Mouse (Mus musculus) midbrain, embryonic 15.5 days (tissue): ENCODE results near the gene Phlda3. TPM values are rescaled to one million over a fixed set of nuclear protein-coding genes. Genes with fewer than 3 reads are reported as not detected.
A peak's percentile ranks its signal among the peaks of the same experiment; 100 is the strongest.

Source experiments
- ATAC-seq: fragments of 200-750 bp; cut with Nextera tagmentation; replicated peaks from 2 replicates; pipeline ENCODE4 v1.8.0; 2017; ENCODE audit warnings: moderate TSS enrichment
- H3K27ac ChIP-seq: fragments of 300-500 bp; sonication (generic); 2 replicates; pipeline ENCODE4 v1.5.1; 2015; ENCODE audit warnings: mild to moderate bottlenecking, inconsistent platforms
- H3K27me3 ChIP-seq: fragments of 300-500 bp; sonication (generic); replicated peaks from 2 replicates; pipeline ENCODE4 v1.6.1; 2015; ENCODE audit warnings: inconsistent platforms
- H3K36me3 ChIP-seq: fragments of 300-500 bp; sonication (generic); replicated peaks from 2 replicates; pipeline ENCODE4 v1.6.1; 2015; ENCODE audit warnings: inconsistent platforms
- H3K4me1 ChIP-seq: fragments of 300-500 bp; sonication (generic); 2 replicates; pipeline ENCODE4 v1.6.1; 2015; ENCODE audit warnings: inconsistent platforms
- H3K4me2 ChIP-seq: fragments of 300-500 bp; sonication (generic); 2 replicates; pipeline ENCODE4 v1.6.1; 2015; ENCODE audit warnings: inconsistent platforms, mild to moderate bottlenecking, moderate library complexity
- H3K4me3 ChIP-seq: fragments of 300-500 bp; sonication (generic); 2 replicates; pipeline ENCODE4 v1.5.1; 2015; ENCODE audit warnings: mild to moderate bottlenecking, inconsistent platforms
- H3K9ac ChIP-seq: fragments of 300-500 bp; sonication (generic); 2 replicates; pipeline ENCODE4 v1.6.1; 2015; ENCODE audit warnings: mild to moderate bottlenecking, inconsistent platforms
- H3K9me3 ChIP-seq: fragments of 300-500 bp; sonication (generic); 2 replicates; pipeline ENCODE4 v1.6.1; 2016; ENCODE audit warnings: inconsistent platforms
- WGBS: fragments of 180-500 bp; shearing (Covaris S2); methylation state at CpG from one replicate; pipeline ENCODE4 v1.1.7; 2015; ENCODE audit warnings: mixed read lengths; 5-methylcytosine and 5-hydroxymethylcytosine counted together
- polyA plus RNA-seq: library from polyadenylated mRNA; unstranded; fragments of >200 nt; fragmentation: Nextera tagmentation; extraction: Ambion mirVana; gene quantifications from 2 replicates; pipeline ENCODE4 v1.2.1, GENCODE M21; 2015

Phlda3 gene
- polyA plus RNA-seq, 1 experiment from 2014 or later, result 27.6 TPM

GRCm38 (mm10) chr1:135800192-135800950 is 34.5 kb downstream of the Phlda3 start:
- no peaks in the 10 kb centered on the region for H3K9me3 ChIP-seq
- H3K27me3 ChIP-seq, result 0 out of 2 replicates have a peak, but pooled peaks cover 2% of the 10 kb centered on the region
- H3K4me1 ChIP-seq, result peaks cover 7% of the 10 kb centered on the region
- no peak overlapping the region for H3K9ac ChIP-seq
- WGBS, result 46% methylated on average over 8 of the region's 8 CpGs
- no peak overlapping the region for H3K4me3 ChIP-seq
- H3K36me3 ChIP-seq, result no peaks in the 10 kb centered on the region
- no peak overlapping the region for H3K27ac ChIP-seq
- ATAC-seq, result no peak; the same call in 1 of the 2 replicates
- no peak overlapping the region for H3K4me2 ChIP-seq

- no peak overlapping the region for H3K9ac ChIP-seq
- no peak overlapping the region for H3K4me3 ChIP-seq
- no peak overlapping the region for H3K27ac ChIP-seq
- H3K9me3 ChIP-seq, result no peaks in the 10 kb centered on the region
- H3K4me2 ChIP-seq, result no peak overlapping the region
- no peaks in the 10 kb centered on the region for H3K36me3 ChIP-seq
- 0 out of 2 replicates have a peak, but pooled peaks cover under 1% of the 10 kb centered on the region for H3K27me3 ChIP-seq
- ATAC-seq, result no peak
- H3K4me1 ChIP-seq, result no peaks in the 10 kb centered on the region
- 53% methylated on average over 10 of the region's 10 CpGs for WGBS
These were observed 41.6 kb downstream of the Phlda3 start for GRCm38 (mm10) chr1:135807546-135807945.

DNA sequence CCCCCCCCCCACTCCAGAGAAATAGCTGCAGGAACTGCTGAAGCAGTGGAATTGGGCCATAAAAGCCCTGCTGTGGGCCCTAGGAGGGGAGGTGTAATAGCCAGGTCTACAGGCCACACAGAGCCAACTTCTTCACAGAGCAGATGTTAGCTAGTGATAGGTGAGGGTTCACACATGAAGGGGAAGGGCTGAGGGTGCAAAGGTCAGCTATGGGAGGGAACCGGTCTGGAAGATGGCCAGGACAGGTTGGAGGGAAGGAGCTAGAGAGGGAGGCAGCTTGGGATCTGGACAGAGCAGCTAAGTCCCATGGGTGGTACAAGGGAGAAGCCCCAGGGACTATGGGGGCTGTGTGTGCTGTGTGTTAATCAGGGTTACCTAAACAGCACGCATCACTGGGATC is 44.3 kb downstream of the Phlda3 start:
- no peak for ATAC-seq
- WGBS, result 86% methylated on average over 2 of the region's 2 CpGs
- no peaks in the 10 kb centered on the region for H3K4me1 ChIP-seq

GRCm38 (mm10) chr1:135811016-135811646 is 45.2 kb downstream of the Phlda3 start:
- 23% methylated on average over 7 of the region's 7 CpGs for whole genome bisulfite sequencing
- H3K9me3 ChIP-seq, result no peaks in the 10 kb centered on the region
- H3K36me3 ChIP-seq, result no peaks in the 10 kb centered on the region
- peaks cover 4% of the 10 kb centered on the region; the same call in 1 of the 2 replicates for H3K27me3 ChIP-seq
- no peaks in the 10 kb centered on the region for H3K4me1 ChIP-seq
- H3K9ac ChIP-seq, result no peak overlapping the region
- H3K4me2 ChIP-seq, result no peak overlapping the region
- H3K4me3 ChIP-seq, result no peak overlapping the region
- ATAC-seq, result peak; percentile 57; the same call in 1 of the 2 replicates
- H3K27ac ChIP-seq, result no peak overlapping the region

More for the DNA sequence above, 44.3 kb downstream of the Phlda3 start:
- no peak overlapping the region for H3K27ac ChIP-seq
- H3K4me2 ChIP-seq, result no peak overlapping the region
- H3K27me3 ChIP-seq, result no peaks in the 10 kb centered on the region
- no peaks in the 10 kb centered on the region for H3K36me3 ChIP-seq
- no peak overlapping the region for H3K4me3 ChIP-seq
- H3K9me3 ChIP-seq, result no peaks in the 10 kb centered on the region
- H3K9ac ChIP-seq, result no peak overlapping the region

GRCm38 (mm10) chr1:135812205-135812604 is 46.3 kb downstream of the Phlda3 start:
- H3K27me3 ChIP-seq, result peaks cover 13% of the 10 kb centered on the region; the same call in 1 of the 2 replicates
- H3K9me3 ChIP-seq, result no peaks in the 10 kb centered on the region
- no peak overlapping the region for H3K9ac ChIP-seq
- no peak overlapping the region for H3K4me3 ChIP-seq
- no peaks in the 10 kb centered on the region for H3K36me3 ChIP-seq
- WGBS, result 85% methylated on average over 3 of the region's 3 CpGs
- no peak overlapping the region for H3K27ac ChIP-seq
- H3K4me1 ChIP-seq, result no peaks in the 10 kb centered on the region
- ATAC-seq, result no peak
- no peak overlapping the region for H3K4me2 ChIP-seq

- 48% methylated on average over 2 of the region's 2 CpGs for WGBS
These were observed 46.7 kb downstream of the Phlda3 start for GRCm38 (mm10) chr1:135812618-135813017.

GRCm38 (mm10) chr1:135813071-135813470 is 47.2 kb downstream of the Phlda3 start:
- peaks cover under 1% of the 10 kb centered on the region; the same call in 1 of the 2 replicates for H3K4me1 ChIP-seq
- H3K4me2 ChIP-seq, result no peak overlapping the region
- WGBS, result 69% methylated on average over 4 of the region's 4 CpGs
- H3K27ac ChIP-seq, result no peak overlapping the region
- H3K9me3 ChIP-seq, result no peaks in the 10 kb centered on the region
- no peaks in the 10 kb centered on the region for H3K36me3 ChIP-seq
- no peak overlapping the region for H3K9ac ChIP-seq
- ATAC-seq, result no peak
- H3K4me3 ChIP-seq, result no peak overlapping the region
- H3K27me3 ChIP-seq, result peaks cover 22% of the 10 kb centered on the region

More at GRCm38 (mm10) chr1:135812618-135813017, 46.7 kb downstream of the Phlda3 start:
- Histone ChIP-seq H3K27ac (no peak overlapping the region), H3K36me3 (no peaks in the 10 kb centered on the region), H3K9ac (no peak overlapping the region), H3K27me3 (peaks cover 17% of the 10 kb centered on the region), H3K9me3 (no peaks in the 10 kb centered on the region), H3K4me3 (no peak overlapping the region), H3K4me2 (no peak overlapping the region), H3K4me1 (no peaks in the 10 kb centered on the region)
- ATAC-seq, result no peak

- no peak overlapping the region for H3K4me3 ChIP-seq
- no peaks in the 10 kb centered on the region for H3K9me3 ChIP-seq
- peaks cover 30% of the 10 kb centered on the region for H3K27me3 ChIP-seq
- H3K9ac ChIP-seq, result no peak overlapping the region
- ATAC-seq, result no peak
- H3K4me2 ChIP-seq, result no peak overlapping the region
- no peaks in the 10 kb centered on the region for H3K36me3 ChIP-seq
- no peak overlapping the region for H3K27ac ChIP-seq
- peaks cover 8% of the 10 kb centered on the region for H3K4me1 ChIP-seq
- WGBS, result 76% methylated on average over 5 of the region's 5 CpGs
These were observed 47.9 kb downstream of the Phlda3 start for GRCm38 (mm10) chr1:135813687-135814395.

GRCm38 (mm10) chr1:135814531-135814930 is 48.6 kb downstream of the Phlda3 start:
- no peaks in the 10 kb centered on the region for H3K9me3 ChIP-seq
- no peak for ATAC-seq
- no peak overlapping the region for H3K9ac ChIP-seq
- H3K36me3 ChIP-seq, result no peaks in the 10 kb centered on the region
- no peak overlapping the region for H3K27ac ChIP-seq
- H3K4me2 ChIP-seq, result no peak overlapping the region
- no peak overlapping the region for H3K4me3 ChIP-seq
- 86% methylated on average over 5 of the region's 5 CpGs for WGBS
- peaks cover 37% of the 10 kb centered on the region for H3K27me3 ChIP-seq
- H3K4me1 ChIP-seq, result peaks cover 12% of the 10 kb centered on the region

DNA sequence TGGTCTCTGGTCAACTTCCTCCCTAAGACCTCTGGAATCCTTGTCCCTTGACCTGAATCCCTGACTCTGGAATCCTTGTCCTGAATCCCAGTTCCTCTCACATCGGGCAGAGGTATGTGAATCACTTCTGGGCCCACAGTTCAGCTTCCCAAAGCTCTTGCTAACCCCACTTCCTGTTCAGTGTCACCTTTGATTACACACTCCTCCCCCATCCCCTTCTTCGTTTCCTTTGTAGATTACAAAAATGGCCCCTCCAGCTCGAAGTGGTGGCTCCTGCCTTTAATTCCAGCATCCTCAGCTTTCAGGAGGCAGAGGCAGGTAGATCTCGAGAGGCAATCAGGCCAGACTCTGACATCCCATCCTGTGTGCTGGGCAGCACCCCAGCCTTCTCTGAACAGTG is 51.7 kb downstream of the Phlda3 start:
- Histone ChIP-seq H3K27me3 (peaks cover 50% of the 10 kb centered on the region), H3K9ac (no peak overlapping the region), H3K9me3 (no peaks in the 10 kb centered on the region), H3K36me3 (no peaks in the 10 kb centered on the region), H3K4me2 (no peak overlapping the region), H3K4me1 (peaks cover 12% of the 10 kb centered on the region), H3K4me3 (no peak overlapping the region), H3K27ac (no peak overlapping the region)
- no peak for ATAC-seq
- WGBS, result 73% methylated on average over 4 of the region's 4 CpGs

DNA sequence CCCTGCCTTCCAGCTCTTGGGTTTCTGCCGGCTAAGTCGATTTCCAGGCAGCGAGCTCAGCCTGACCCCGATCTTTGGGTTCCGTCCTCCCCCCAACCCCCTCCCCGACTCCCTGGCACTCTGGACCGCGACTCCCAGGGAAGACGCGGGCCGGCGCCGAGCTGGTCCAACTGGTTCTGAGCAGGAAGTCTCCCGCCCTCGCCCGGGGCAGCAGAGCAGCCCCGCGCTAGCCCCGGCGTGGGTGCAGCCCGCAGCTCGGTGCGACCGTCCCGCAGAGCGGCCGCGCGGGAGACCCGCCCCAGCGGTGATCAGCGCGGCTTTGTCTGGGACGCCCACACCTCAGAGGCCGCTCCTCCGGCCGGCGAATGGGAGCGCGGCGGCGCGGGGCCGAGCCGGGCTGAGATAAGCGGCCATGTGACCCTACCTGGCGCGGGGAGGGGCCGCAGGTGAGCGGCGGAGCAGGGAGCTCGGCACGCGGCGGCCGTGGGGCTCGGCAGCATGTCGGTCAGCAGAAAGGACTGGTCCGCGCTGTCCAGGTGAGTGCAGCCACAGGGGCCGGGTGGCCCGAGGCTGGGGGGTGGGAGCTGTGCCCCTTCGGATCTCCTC is 52.7 kb downstream of the Phlda3 start, which contains the start of gene Lad1:
Gene Lad1, plus strand, starts transcription at position 118 of the 606 bp plus-strand sequence.
- under 1% methylated on average over 63 of the region's 63 CpGs for WGBS
- peak within 1 kb of the TSS; percentile 70 for H3K4me3 ChIP-seq
- H3K4me2 ChIP-seq, result peak within 1 kb of the TSS; percentile 99
- peak within 1 kb of the TSS; percentile 67 for H3K9ac ChIP-seq
- no peak within 1 kb of the TSS for H3K27ac ChIP-seq
- H3K4me1 ChIP-seq, result peaks cover 12% of the 10 kb centered on the region
- ATAC-seq, result peak; percentile 70
- H3K9me3 ChIP-seq, result no peaks in the 10 kb centered on the region
- H3K27me3 ChIP-seq, result peaks cover 50% of the 10 kb centered on the region
- H3K36me3 ChIP-seq, result no peaks in the 10 kb centered on the region
